Mouse (Mus musculus) c-Kit-positive CD71-positive TER-119-positive erythroid progenitor cells, embryonic 14.5 days (primary cell): ENCODE measurements around the gene Plg.
A peak's percentile ranks its signal among the peaks of the same experiment; 100 is the strongest.

ENCODE experiments used
- DNase-seq: peaks from one replicate; pipeline ENCODE4 v3.0.0-alpha.2; 2013; ENCODE audit warnings: low spot score

Plg gene

GRCm38 (mm10) chr17:12377981-12378705 lies at the start of gene Plg:
Plg (plus strand) TSS chr17:12378608.
- no peak for DNase-seq

DNA sequence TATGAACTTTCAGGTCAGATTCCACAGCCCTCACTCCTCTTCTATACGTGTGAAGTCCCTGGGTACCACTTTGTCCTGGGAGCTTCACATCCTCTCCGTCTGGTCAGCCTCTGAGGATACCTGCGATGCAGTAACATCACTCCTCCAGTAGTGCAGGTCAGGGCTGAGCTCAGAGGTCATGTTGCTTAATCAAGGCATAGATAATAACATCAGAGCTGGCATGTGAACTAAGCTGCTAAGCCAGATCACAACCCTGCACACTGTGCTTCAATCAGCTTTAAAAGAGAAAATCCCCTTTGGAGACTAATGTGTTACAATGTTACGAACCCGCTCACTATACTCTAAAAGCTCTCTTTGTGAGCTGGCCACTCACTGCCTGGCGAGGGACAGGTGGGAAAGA lies 43.3 kb upstream of the Plg start:
- DNase-seq = no peak

DNA sequence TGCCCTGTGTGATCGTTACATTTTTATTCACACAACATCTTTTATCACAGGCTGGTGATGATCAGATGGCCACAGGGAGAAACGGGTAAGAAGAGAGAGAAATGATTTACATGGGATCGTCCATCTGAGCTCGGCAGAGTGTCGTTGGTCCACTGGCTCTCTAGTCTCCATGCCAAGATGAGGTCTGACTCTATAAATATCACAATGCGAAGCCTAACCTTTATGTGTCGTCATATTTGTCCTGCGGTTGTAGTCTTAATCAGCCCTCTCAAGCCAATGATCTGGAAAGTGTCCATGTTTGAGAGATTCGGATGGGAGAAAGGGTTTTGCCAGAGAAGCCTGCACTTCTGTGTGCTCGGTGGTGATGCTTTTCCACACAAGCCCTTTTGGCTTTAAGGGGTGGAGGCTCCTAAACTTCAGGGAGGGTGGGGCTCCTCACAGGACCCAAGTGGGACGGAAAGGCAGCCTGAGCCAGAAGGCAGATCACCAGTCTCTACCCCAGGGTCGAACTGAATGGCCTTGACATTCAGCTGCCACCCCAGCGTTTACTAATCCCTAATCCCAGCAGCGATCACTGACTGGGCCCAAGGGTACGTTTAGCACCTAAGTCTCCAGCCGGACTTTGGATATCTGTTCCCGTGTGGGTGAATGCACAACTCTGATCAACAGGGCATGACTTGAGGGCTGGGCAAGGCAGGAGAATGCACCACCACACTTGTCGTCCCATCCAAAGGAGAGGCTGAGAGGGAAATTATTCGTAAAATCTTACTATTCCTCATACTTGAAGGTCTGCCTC lies 42.1 kb upstream of the Plg start:
- no peak for DNase-seq

- no peak for DNase-seq
Measured at GRCm38 (mm10) chr17:12337156-12337555, 41.3 kb upstream of the Plg start.

DNA sequence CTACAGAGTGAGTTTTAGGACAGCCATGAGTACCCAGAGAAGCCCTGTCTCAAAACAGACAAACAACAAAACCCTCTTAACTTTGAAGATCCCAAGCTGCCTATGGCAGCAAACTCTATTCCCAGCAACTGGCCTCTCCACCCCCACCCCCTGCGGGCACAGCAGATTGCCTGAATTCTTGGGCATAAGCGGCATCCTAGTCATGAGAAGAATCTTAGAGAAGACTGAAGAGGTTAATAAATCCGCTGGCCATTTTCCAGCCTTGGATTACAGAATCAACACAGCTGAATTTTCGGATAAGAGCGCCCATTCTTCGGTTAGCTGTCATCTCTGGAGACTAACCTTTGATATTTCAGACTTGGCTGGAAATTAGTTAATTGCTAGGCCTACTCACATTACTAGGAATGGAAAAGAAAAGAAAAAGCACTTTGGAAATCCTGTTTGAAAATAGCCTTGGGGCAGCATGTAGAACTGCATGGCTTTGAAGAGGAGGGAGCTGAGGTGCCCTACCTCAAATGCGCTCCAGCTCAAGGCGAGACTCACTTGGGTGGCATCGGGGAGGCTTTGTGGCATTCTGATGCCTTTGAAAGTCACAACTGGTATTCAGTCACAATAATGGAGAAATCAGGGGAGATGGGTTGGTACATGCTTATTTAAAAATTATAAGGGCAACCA lies 34.6 kb upstream of the Plg start:
- no peak for DNase-seq

- no peak for DNase-seq
Measured at GRCm38 (mm10) chr17:12347462-12347861, 30.9 kb upstream of the Plg start.

DNA sequence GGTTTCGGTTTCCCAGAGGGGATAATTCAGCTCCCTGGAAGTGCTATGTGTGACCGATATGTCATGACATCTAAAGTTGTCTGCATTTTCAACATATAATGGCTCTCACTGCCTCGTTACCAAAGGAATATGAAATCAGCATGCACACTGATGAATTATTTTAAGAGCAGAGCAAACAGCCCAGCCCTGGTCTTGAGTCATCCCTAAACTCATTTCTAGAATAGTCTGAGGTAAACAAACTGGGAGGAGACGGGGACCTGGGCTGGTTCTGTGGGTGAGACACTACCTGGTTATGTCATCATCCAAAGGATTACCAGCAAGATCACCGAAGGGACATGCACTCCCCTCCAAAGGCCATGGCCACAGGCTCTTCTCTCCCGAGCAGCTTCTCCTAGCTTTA lies 26.8 kb upstream of the Plg start:
- DNase-seq = no peak

- DNase-seq = no peak
Measured at GRCm38 (mm10) chr17:12352781-12353180, 25.6 kb upstream of the Plg start.

GRCm38 (mm10) chr17:12359876-12360275 lies 18.5 kb upstream of the Plg start:
- DNase-seq = no peak

- no peak for DNase-seq
Measured at GRCm38 (mm10) chr17:12363601-12364425, 14.6 kb upstream of the Plg start.

DNA sequence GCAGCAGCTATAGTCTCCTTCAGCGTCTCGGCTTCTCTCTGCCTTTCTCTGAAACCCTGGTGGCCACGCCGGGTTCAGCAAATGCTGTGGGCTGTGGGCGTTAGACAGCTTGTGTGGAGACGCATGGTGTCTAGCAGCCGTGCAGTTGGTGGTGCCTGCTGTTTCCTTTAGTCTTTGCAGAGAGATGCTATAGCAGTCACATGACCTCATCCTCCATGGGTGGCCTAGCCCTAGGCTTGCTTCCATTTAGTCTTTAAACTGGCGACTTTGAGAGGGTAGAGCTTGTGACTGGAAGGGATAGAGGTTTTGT lies 14.0 kb upstream of the Plg start:
- no peak for DNase-seq

GRCm38 (mm10) chr17:12367373-12367930 lies 11.0 kb upstream of the Plg start:
- DNase-seq = peak; percentile 10

DNA sequence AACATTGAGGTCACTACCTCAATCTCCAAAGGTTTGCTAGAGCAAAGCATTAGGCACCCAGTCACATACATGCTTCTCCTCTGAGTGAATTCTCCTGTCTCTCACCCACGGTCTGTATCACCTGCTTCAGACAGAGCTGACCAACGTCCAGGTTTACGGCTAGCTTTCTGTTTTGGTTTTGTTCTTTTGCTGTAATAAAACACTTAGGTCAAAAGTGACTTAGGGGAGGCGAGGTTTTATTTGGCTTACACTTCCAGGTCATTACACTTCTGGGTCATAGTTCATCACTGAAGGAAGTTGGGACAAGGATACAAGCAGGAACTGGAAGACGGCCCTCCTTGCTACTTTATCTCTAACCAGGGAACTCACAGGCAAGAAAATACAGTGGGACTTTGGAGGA lies 9.0 kb upstream of the Plg start:
- DNase-seq = no peak

DNA sequence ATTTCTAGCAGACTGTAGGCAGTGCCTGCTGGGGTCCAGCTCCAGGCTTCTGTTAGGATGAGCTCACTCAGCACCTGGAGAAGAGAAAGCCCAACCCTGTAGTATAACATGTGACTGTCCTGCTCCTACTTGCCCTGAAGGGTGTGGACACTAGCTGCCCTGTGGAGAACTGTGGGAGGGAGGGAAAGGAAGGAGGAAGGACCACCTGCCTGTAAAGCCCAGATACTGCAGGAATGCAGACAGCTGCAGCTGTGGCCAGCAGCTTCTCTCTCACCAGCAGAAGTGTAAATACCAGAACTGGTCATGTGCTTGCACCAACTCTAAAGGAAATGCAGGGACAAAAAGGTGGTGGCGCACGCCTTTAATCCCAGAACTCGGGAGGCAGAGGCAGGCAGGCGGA lies 8.1 kb upstream of the Plg start:
- DNase-seq = no peak

- DNase-seq = peak; percentile 42
Measured at GRCm38 (mm10) chr17:12371310-12371925, 7.0 kb upstream of the Plg start.

GRCm38 (mm10) chr17:12372021-12372420 lies 6.4 kb upstream of the Plg start:
- peak; percentile 76 for DNase-seq

DNA sequence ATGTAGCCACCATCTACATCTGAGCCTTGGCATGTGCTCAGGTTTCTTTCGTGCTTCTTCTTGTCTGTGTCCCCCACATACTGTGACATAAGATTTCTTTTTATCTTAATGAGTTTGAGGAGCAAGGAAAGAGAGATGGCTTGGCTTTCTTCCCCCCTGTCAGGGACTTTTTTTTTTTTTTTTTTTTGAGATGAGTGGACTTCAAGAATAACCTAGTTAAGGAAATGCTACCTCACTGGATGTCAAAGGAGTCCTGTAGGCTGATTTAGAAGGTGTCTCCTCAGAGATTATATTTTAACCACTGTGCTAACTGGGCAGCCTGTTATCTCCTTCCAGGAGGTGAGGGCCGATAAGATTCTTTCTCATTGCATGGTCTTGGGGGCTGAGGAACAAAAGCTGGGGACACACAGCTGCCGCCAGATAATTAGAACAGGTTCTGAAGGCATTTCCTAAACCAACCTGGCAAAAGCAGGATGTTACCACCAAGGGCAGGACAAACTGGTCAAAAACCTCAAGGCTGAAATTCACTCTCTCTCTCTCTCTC lies 4.7 kb upstream of the Plg start:
- DNase-seq = no peak

- DNase-seq = no peak
Measured at GRCm38 (mm10) chr17:12380287-12380686, 1.9 kb downstream of the Plg start.

GRCm38 (mm10) chr17:12381579-12381978 lies 3.2 kb downstream of the Plg start:
- DNase-seq = no peak

DNA sequence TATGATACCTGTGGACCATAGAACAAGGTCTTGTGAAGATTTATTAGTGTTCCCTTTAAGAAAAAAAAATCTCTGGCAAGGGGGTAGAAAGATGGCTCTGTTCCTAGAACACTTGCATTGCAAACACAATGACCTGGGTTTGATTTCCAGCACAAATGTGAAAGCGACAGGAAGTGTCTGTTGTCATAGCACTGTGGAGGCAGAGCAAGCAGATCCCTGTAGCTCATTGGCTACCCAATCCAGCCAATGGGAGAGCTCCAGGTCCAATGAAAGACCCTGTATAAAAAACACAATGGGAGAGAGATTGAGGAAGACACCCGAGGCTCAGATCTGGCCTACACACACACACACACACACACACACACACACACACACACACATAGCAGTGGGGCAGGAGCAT lies 4.1 kb downstream of the Plg start:
- no peak for DNase-seq
